Mouse (Mus musculus) forelimb bud, embryonic 11.5 days (tissue): ENCODE measurements at regions not wholly inside any gene's neighbourhood (a gene's known extent, or its start where the extent isn't known, plus 50 kb on each side); places are given as distances from the start of the nearest gene placed in this dataset.

Experiments used
- DNase-seq: peaks from one replicate; pipeline ENCODE4 v3.0.0-alpha.2; 2012; ENCODE audit warnings: low read depth, low spot score

- no peak for DNase-seq
These were observed 194.6 kb upstream of the Bcl6 start for GRCm38 (mm10) chr16:24183216-24183615.

DNA sequence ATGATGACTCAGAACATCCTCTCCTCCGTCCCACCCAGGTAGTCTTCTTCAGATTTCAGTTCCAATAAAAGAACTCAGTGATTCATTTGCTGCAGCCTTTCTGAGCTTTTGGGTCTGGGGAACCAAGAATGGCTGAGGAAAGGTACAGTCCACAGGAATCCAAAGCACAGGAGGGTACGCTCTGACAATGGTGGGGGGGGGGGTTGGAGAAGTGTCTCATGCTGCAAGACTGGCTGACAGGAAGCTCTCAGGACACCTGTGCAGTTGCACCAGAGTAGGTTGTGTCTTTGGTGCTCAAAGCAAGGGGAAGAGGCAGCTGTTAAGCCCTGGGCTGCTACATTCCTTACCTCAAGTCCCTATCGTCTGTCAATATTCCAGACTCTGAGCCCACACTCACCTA is 192.7 kb upstream of the Bcl6 start:
- DNase-seq = no peak

DNA sequence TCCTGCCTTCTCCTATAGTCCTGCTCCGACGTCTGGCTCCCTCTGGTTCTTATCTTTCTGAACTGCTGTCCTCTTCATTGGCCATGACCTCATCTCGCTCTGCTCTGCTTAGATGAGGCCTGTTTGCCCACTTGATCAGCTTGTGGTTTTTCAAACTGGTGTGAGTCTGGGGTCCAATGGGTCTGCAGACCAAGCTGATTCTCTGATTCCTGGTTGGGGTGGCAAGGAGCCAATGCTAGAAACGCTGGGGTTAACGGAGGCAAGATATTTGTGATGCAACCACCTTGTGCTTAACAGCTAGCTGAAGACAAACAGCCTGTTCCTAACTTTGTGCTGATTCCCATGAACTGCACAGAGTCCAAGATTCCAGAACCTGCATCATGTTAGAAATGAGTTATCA is 192.0 kb upstream of the Bcl6 start:
- DNase-seq = no peak

GRCm38 (mm10) chr16:24177564-24177963 is 188.9 kb upstream of the Bcl6 start:
- no peak for DNase-seq

DNA sequence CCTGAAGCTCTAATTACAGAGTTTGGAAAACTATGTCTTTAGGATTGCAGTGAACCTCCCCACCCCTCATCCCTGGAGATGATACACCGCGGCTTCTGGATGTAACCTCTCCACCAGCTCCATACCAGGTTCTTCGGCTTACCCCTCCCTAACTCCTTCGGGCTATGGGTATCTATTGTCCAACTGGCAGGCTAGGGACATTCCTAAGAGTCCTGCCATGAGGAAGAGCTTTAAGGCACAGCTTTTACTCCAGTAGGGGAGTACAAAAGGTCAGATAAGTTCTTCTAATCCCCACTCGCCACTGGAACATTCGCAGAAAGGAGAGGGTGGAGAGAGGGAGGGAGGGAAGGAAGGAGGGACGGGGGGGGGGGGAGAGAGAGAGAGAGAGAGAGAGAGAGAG is 188.5 kb upstream of the Bcl6 start:
- no peak for DNase-seq

GRCm38 (mm10) chr16:24176057-24176456 is 187.4 kb upstream of the Bcl6 start:
- no peak for DNase-seq

- no peak for DNase-seq
These were observed 186.6 kb upstream of the Bcl6 start for GRCm38 (mm10) chr16:24175235-24175760.

DNA sequence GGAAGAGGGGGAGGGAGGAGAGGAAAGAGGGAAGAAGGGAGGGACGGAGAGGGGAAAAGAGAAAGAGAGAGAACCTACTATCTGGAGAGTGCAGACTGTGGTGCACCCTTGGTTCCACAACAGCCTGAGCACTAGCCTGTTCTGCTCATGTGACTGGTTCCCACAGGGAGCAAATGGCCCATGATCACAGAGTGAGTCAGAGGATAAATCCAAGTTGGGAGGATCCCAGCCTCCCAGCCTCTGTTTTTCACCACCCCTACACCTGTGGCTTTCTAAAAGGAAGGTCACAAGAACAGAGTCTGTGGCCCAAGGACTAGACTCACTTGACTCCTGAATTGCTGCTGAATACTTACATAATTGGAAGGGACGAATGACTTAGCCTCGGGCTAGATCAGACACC is 185.9 kb upstream of the Bcl6 start:
- DNase-seq = no peak

DNA sequence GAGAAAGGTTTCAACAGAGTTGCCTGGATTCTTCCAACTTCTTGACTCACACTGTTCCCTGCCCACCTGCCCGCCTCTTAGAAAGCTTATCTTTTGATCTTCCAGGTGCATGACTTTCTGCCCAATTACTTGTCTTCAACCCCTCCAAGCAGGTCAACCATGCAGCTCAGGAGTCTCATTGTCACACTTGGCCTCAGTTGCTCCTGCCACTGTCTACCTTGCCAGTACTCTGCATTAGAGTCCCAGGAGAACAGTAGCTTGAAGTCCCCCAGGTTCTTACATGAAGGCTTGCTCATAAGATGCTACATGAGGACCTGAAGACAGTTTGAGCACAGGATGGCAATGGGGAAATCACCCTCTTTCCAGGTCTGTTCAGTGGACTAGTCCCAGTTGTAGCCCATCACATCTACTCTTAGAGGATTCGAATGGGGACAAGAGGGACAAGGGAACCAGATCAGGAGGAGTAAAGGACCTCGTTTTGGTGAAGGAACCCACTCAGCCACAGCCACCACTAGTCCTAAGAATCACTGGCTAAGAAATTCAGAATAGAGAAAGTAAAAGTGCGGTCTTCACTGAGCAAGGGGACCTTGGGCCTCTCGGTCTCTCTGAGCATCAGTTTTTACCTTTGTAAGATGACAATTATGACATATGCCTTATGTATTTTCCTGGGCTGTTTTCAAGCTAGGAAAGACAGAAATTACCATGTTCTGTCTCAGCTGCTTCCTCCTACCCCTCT is 185.3 kb upstream of the Bcl6 start:
- no peak for DNase-seq

DNA sequence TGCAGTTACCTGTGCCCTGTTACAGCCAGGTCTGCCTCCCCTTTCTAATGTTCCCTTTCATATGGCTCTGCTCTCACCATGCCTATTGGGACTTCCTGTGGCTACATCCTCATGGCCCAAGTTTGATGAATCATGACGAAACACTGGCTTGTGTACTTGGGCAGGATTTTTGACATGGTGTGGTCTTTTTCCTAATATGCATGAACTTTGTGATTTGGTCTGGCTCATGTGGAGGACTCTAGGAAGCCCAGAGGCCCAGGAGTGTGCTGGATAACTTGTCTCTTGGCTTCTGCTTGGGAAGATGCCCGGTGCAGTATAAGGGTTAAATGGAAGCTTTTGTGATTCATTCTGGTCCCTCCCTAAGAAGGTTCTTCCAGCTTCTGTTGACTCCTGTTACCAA is 184.0 kb upstream of the Bcl6 start:
- DNase-seq = no peak

- no peak for DNase-seq
These were observed 183.4 kb upstream of the Bcl6 start for GRCm38 (mm10) chr16:24172065-24172464.

DNA sequence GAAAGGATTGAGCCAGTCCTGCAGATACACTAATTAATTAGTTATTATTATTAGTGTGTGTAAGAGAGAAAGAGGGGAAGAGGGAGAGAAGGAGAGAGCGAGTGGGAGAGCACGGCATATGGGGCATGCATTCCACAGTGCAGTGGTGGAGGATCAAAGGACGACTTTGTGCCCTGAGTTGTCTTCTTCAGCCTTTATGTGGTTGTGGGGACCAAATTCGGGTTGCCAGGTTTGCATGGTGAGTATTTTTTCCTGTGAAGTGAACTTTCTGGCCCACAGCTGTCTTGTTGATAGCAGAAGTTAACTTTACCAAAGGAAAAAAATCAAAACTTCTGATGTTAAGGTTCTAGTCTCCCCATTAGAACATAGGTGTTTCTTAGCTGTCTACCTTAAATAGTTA is 182.5 kb upstream of the Bcl6 start:
- DNase-seq = no peak

DNA sequence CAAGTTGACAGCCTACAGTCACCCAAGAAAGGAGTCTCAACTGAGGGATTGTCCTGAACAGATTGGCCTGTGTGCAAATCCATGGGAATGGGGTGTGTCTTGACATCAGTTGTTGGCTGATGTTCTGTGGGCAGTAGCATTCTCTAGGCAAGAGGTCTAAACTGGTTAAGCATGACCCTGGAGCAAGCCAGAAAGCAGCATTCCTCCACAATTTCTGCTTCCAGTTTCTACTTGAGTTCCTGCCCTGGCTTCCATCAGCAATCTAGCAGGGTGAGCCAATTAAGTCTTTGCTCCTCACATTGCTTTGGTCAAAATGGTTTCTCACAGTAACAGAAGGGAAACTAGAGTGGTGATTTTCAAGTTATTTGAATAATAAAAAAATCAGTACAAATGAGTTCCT is 177.8 kb upstream of the Bcl6 start:
- no peak for DNase-seq

GRCm38 (mm10) chr16:24165461-24166081 is 176.9 kb upstream of the Bcl6 start:
- no peak for DNase-seq

DNA sequence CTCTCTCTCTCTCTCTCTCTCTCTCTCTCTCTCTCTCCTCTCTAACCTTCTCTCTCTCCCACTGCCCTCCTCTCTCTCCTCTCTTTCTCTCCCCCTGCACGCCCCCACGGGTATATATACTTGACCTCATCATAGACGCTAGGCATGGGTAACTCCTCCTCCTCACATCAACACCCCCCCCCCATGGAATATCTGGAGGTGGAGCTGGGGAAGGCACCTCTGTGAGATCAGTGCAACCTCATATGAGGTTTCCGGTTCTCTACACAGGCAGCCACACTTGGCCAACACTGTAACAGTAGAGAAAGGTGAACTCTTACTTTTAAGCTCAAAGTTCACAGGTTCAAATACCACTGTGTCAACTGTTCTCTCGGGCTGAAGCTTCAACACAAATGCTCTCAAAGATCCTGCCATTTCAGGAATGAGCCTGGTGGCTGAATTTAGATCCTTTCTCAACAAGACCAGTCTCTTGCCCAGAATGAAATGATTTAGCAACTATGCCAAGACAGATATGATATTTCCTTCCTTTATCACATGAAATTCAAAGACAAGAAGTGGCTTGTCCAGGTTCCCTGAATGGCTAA is 172.1 kb upstream of the Bcl6 start:
- no peak for DNase-seq

- DNase-seq = no peak
These were observed 170.7 kb upstream of the Bcl6 start for GRCm38 (mm10) chr16:24159336-24159735.

DNA sequence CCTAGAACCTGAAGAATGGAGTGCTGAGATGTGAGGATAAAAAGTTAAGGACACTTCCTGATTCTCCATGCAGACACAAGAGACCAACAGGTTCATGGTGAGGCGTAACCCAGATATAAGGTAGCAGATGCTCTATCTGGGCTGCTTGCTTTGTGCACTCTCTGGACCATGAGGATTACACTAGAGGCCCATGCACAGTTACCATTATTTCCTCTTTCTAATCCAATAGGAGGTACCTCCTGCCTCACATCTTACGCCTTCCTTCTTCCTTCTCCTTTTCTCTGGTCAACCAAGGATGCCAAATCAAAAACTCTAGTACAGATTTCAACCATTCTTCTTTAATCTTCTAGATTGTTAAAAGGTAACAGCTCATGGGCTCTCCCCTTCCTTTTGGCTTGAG is 169.1 kb upstream of the Bcl6 start:
- DNase-seq = no peak

GRCm38 (mm10) chr16:24156729-24157430 is 168.2 kb upstream of the Bcl6 start:
- DNase-seq = no peak

GRCm38 (mm10) chr16:24154816-24155357 is 166.2 kb upstream of the Bcl6 start:
- DNase-seq = no peak

DNA sequence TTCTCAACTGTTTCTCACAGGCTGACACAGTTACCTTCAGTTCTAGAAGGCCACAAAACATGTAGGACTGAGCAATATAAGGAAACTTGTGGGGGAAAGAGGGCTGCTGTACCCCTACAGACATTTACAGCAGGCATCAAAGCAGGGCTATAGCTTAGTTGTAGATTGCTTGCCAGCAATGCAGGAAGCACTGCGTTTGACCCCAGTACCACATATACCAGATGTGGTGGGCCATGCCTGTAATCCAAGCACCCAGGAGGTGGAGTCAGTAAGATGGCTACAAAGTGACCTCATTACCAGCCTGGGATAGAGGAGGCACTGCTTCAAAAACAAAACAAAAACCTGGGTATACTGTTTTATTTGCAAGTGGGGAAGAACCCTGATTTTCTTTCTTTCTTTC is 165.3 kb upstream of the Bcl6 start:
- DNase-seq = peak; percentile 62

DNA sequence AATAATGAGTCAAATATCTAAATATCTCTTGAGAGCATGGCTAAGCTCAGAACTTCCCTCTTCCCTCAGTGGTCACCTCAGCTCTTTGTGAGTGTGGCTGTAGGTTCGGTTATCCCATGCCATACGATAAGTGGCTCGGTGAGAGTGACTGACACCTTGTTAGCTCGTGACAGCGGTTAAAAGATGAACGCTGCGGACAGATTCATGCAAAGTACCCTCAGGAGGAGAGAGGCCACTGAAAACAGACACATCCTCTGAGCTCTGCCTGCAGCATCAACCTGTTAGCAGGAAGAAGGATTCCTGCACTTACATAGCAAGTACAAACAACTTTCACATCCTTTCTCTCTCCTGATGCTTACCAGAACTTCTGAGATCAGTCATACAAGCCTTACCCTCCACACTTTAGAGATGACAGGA is 163.2 kb upstream of the Bcl6 start:
- no peak for DNase-seq

DNA sequence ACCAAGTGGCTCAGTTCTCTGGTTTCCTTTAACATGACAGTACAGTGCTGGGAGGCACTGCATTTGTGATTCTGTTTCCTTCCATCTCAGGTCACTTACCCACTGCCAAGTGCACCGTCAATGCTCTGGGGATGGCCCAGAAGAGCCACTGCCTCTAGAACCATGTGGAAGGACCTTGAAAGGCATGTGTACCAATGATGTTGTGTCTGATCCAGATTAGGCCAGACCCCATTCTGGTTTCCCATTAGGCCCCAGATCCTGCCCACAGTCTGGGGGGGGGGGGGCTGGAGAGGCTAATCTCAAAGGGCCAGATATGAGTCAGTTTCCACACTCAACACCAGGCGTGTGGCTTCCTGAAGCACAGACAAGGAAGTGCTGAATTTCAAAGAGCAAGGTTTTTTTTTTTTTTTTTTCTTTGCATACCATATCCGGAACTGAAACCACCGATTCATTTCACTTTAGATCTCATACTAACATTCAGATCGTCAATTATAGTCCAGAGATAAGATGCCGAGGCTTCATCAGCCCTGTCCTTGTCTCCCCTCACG is 162.6 kb upstream of the Bcl6 start:
- DNase-seq = no peak
